Mouse (Mus musculus) neural tube, embryonic 12.5 days (tissue): ENCODE results near the gene Pqbp1. TPM values are rescaled to one million over a fixed set of nuclear protein-coding genes. Genes with fewer than 3 reads are reported as not detected.
A peak's percentile ranks its signal among the peaks of the same experiment; 100 is the strongest.
"Not testable (repeated sequence)": the region's sequence is repeated elsewhere in the genome, so short reads cannot be mapped to it uniquely, and the experiment has no call there.

ENCODE experiments used
- ATAC-seq: fragments of 200-750 bp; cut with Nextera tagmentation; 2 replicates; pipeline ENCODE4 v1.8.0; 2017; ENCODE audit warnings: low read depth, mild to moderate bottlenecking, moderate TSS enrichment, moderate library complexity; ENCODE audit not compliant: low FRiP score
- H3K27ac ChIP-seq: fragments of 300-500 bp; sonication (generic); 2 replicates; pipeline ENCODE4 v1.5.1; 2016
- H3K27me3 ChIP-seq: fragments of 300-500 bp; sonication (generic); replicated peaks from 2 replicates; pipeline ENCODE4 v1.6.1; 2016; ENCODE audit warnings: mild to moderate bottlenecking
- H3K36me3 ChIP-seq: fragments of 300-500 bp; sonication (generic); 2 replicates; pipeline ENCODE4 v1.6.1; 2016; ENCODE audit warnings: mild to moderate bottlenecking
- H3K4me1 ChIP-seq: fragments of 300-500 bp; sonication (generic); 2 replicates; pipeline ENCODE4 v1.6.1; 2016
- H3K4me2 ChIP-seq: fragments of 300-500 bp; sonication (generic); replicated peaks from 2 replicates; pipeline ENCODE4 v1.6.1; 2016; ENCODE audit warnings: mild to moderate bottlenecking
- H3K4me3 ChIP-seq: fragments of 300-500 bp; sonication (generic); 2 replicates; pipeline ENCODE4 v1.5.1; 2016
- H3K9ac ChIP-seq: fragments of 300-500 bp; sonication (generic); 2 replicates; pipeline ENCODE4 v1.6.1; 2016; ENCODE audit warnings: mild to moderate bottlenecking
- H3K9me3 ChIP-seq: fragments of 300-500 bp; sonication (generic); 2 replicates; pipeline ENCODE4 v1.6.1; 2016; ENCODE audit warnings: mild to moderate bottlenecking
- WGBS: fragments of 180-500 bp; shearing (Covaris S2); methylation state at CpG from one replicate; pipeline ENCODE4 v1.1.7; 2016; 5-methylcytosine and 5-hydroxymethylcytosine counted together
- polyA plus RNA-seq: library from polyadenylated mRNA; unstranded; fragments of >200 nt; fragmentation: Nextera tagmentation; extraction: Ambion mirVana; gene quantifications from 2 replicates; pipeline ENCODE4 v1.2.1, GENCODE M21; 2016

Pqbp1 gene
- polyA plus RNA-seq, 1 experiment from 2014 or later = 179 TPM

- Histone ChIP-seq H3K4me1 (peaks cover 6% of the 10 kb centered on the region), H3K36me3 (no peaks in the 10 kb centered on the region; the same call in 1 of the 2 replicates), H3K4me2 (peak within 1 kb of the TSS; percentile 62), H3K4me3 (peak within 1 kb of the TSS; percentile 40), H3K27me3 (peaks cover 14% of the 10 kb centered on the region), H3K9ac (peak within 1 kb of the TSS; percentile 58), H3K9me3 (no peaks in the 10 kb centered on the region), H3K27ac (0 out of 2 replicates have a peak within 1 kb of the TSS, but pooled peaks have one; percentile 46)
- peak; percentile 88 for ATAC-seq
- WGBS = 21% methylated on average over 40 of the region's 40 CpGs
These were observed 20.7 kb upstream of the Pqbp1 start, which contains the start of gene Pcsk1n for GRCm38 (mm10) chrX:7919601-7920383. Gene Pcsk1n, plus strand, starts transcription at chrX:7919822.

- not testable (repeated sequence) for H3K9ac ChIP-seq, H3K4me3 ChIP-seq, H3K27ac ChIP-seq, H3K4me2 ChIP-seq, H3K4me1 ChIP-seq, H3K27me3 ChIP-seq, ATAC-seq, H3K36me3 ChIP-seq, H3K9me3 ChIP-seq
- 73% methylated on average over 6 of the region's 6 CpGs for WGBS
These were observed 18.9 kb upstream of the Pqbp1 start for GRCm38 (mm10) chrX:7917960-7918359.

GRCm38 (mm10) chrX:7915669-7916068 lies 16.6 kb upstream of the Pqbp1 start:
- WGBS = 41% methylated on average over 3 of the region's 3 CpGs

GRCm38 (mm10) chrX:7910473-7910872 lies 11.4 kb upstream of the Pqbp1 start:
- no peak for ATAC-seq
- Histone ChIP-seq H3K4me2 (no peak overlapping the region), H3K4me3 (no peak overlapping the region), H3K27ac (no peak overlapping the region), H3K9me3 (no peaks in the 10 kb centered on the region), H3K4me1 (no peaks in the 10 kb centered on the region), H3K36me3 (peaks cover 8% of the 10 kb centered on the region; the same call in 1 of the 2 replicates), H3K27me3 (no peaks in the 10 kb centered on the region), H3K9ac (no peak overlapping the region)
- WGBS = 59% methylated on average over 6 of the region's 6 CpGs

More at GRCm38 (mm10) chrX:7915669-7916068, 16.6 kb upstream of the Pqbp1 start:
- not testable (repeated sequence) for ATAC-seq, H3K4me2 ChIP-seq, H3K27me3 ChIP-seq, H3K9me3 ChIP-seq, H3K36me3 ChIP-seq, H3K9ac ChIP-seq, H3K4me1 ChIP-seq, H3K4me3 ChIP-seq, H3K27ac ChIP-seq

GRCm38 (mm10) chrX:7909242-7909641 lies 10.2 kb upstream of the Pqbp1 start, which contains the start of gene Gm10490:
Gene Gm10490, plus strand, starts transcription at chrX:7909542.
- H3K9me3 ChIP-seq, H3K27ac ChIP-seq, H3K36me3 ChIP-seq, H3K9ac ChIP-seq, H3K4me2 ChIP-seq, H3K4me3 ChIP-seq, H3K27me3 ChIP-seq, ATAC-seq, H3K4me1 ChIP-seq: not testable (repeated sequence)
- WGBS = 92% methylated on average over 4 of the region's 4 CpGs

- ATAC-seq = no peak
- peaks cover 8% of the 10 kb centered on the region; the same call in 1 of the 2 replicates for H3K36me3 ChIP-seq
- WGBS = 91% methylated on average over 5 of the region's 5 CpGs
- H3K4me1 ChIP-seq = no peaks in the 10 kb centered on the region
- no peak within 1 kb of the TSS for H3K27ac ChIP-seq
- no peaks in the 10 kb centered on the region for H3K27me3 ChIP-seq
- no peak within 1 kb of the TSS for H3K4me3 ChIP-seq
- no peak within 1 kb of the TSS for H3K9ac ChIP-seq
- no peak within 1 kb of the TSS for H3K4me2 ChIP-seq
- no peaks in the 10 kb centered on the region for H3K9me3 ChIP-seq
These were observed 8.7 kb upstream of the Pqbp1 start, which contains the start of gene Gm10491 for GRCm38 (mm10) chrX:7907735-7908134. Gene Gm10491, minus strand, starts transcription at chrX:7907835.

- H3K27ac ChIP-seq = no peak overlapping the region
- H3K4me1 ChIP-seq = no peaks in the 10 kb centered on the region; the same call in 1 of the 2 replicates
- peaks cover 8% of the 10 kb centered on the region; the same call in 1 of the 2 replicates for H3K36me3 ChIP-seq
- H3K9me3 ChIP-seq = no peaks in the 10 kb centered on the region
- no peak for ATAC-seq
- H3K4me3 ChIP-seq = no peak overlapping the region
- 95% methylated on average over 5 of the region's 5 CpGs for WGBS
- no peaks in the 10 kb centered on the region for H3K27me3 ChIP-seq
- H3K4me2 ChIP-seq = no peak overlapping the region
- H3K9ac ChIP-seq = no peak overlapping the region
These were observed 5.4 kb upstream of the Pqbp1 start for GRCm38 (mm10) chrX:7904441-7904840.

GRCm38 (mm10) chrX:7898211-7898610 lies 858 bp downstream of the Pqbp1 start:
- H3K36me3 ChIP-seq = peaks cover 14% of the 10 kb centered on the region; the same call in 1 of the 2 replicates
- peak overlapping the region; percentile 55 for H3K4me3 ChIP-seq
- H3K27me3 ChIP-seq = no peaks in the 10 kb centered on the region
- H3K4me2 ChIP-seq = peak overlapping the region; percentile 64
- WGBS = 35% methylated on average over 13 of the region's 13 CpGs
- H3K27ac ChIP-seq = no peak overlapping the region
- peak overlapping the region; percentile 45 for H3K9ac ChIP-seq
- H3K9me3 ChIP-seq = no peaks in the 10 kb centered on the region
- no peak for ATAC-seq
- H3K4me1 ChIP-seq = peaks cover 4% of the 10 kb centered on the region; the same call in 1 of the 2 replicates

- Histone ChIP-seq H3K4me3 (peak within 1 kb of the TSS; percentile 58), H3K4me2 (peak within 1 kb of the TSS; percentile 64), H3K36me3 (no peaks in the 10 kb centered on the region), H3K4me1 (0 out of 2 replicates have a peak, but pooled peaks cover 3% of the 10 kb centered on the region), H3K27ac (no peak within 1 kb of the TSS), H3K9me3 (no peaks in the 10 kb centered on the region; the same call in 1 of the 2 replicates), H3K9ac (peak within 1 kb of the TSS; percentile 44), H3K27me3 (no peaks in the 10 kb centered on the region)
- WGBS = 12% methylated on average over 49 of the region's 49 CpGs
- ATAC-seq = peak; percentile 83
These were observed 15.1 kb downstream of the Pqbp1 start, which contains the start of gene Slc35a2 for GRCm38 (mm10) chrX:7883841-7884567. Gene Slc35a2, plus strand, starts transcription at chrX:7884028.

GRCm38 (mm10) chrX:7879819-7880218 lies 19.2 kb downstream of the Pqbp1 start:
- H3K36me3 ChIP-seq = no peaks in the 10 kb centered on the region
- H3K4me1 ChIP-seq = 0 out of 2 replicates have a peak, but pooled peaks cover 7% of the 10 kb centered on the region
- peak overlapping the region; percentile 44 for H3K4me2 ChIP-seq
- peak; percentile 36; the same call in 1 of the 2 replicates for ATAC-seq
- WGBS = 17% methylated on average over 11 of the region's 11 CpGs
- H3K27me3 ChIP-seq = no peaks in the 10 kb centered on the region
- H3K9ac ChIP-seq = no peak overlapping the region
- no peaks in the 10 kb centered on the region; the same call in 1 of the 2 replicates for H3K9me3 ChIP-seq
- H3K4me3 ChIP-seq = no peak overlapping the region
- no peak overlapping the region for H3K27ac ChIP-seq

GRCm38 (mm10) chrX:7878495-7878894 lies 20.6 kb downstream of the Pqbp1 start:
- Histone ChIP-seq H3K4me1 (0 out of 2 replicates have a peak, but pooled peaks cover 7% of the 10 kb centered on the region), H3K36me3 (peaks cover 7% of the 10 kb centered on the region; the same call in 1 of the 2 replicates), H3K27me3 (no peaks in the 10 kb centered on the region), H3K4me2 (peak overlapping the region; percentile 79), H3K9ac (peak overlapping the region; percentile 47; the same call in 1 of the 2 replicates), H3K27ac (no peak overlapping the region), H3K4me3 (peak overlapping the region; percentile 41), H3K9me3 (no peaks in the 10 kb centered on the region)
- ATAC-seq = peak; percentile 22
- 15% methylated on average over 21 of the region's 21 CpGs for WGBS
